Mouse (Mus musculus) adrenal gland, adult (tissue): Measurements from ENCODE around the gene Arhgef18.

Source experiments
- DNase-seq, 2 experiments: peaks; one replicate each; pipeline ENCODE4 v3.0.0; 2022 to 2023; ENCODE audit warnings: low spot score in 1 of 2; ENCODE audit not compliant: inconsistent age in 2 of 2

Arhgef18 gene

GRCm38 (mm10) chr8:3392771-3393710 is at the start of gene Arhgef18:
TSS of gene Arhgef18 (plus strand) at chr8:3393006.
- peak; percentile 92 to 95 for DNase-seq

GRCm38 (mm10) chr8:3345337-3345736 is 47.5 kb upstream of the Arhgef18 start:
- DNase-seq: no peak

GRCm38 (mm10) chr8:3346691-3347413 is 46.0 kb upstream of the Arhgef18 start:
- DNase-seq: no peak

- peak; percentile 61 to 75 for DNase-seq
Observed at GRCm38 (mm10) chr8:3348142-3348823, 44.5 kb upstream of the Arhgef18 start.

GRCm38 (mm10) chr8:3350747-3351146 is 42.1 kb upstream of the Arhgef18 start:
- no peak for DNase-seq

- DNase-seq: no peak
Observed at GRCm38 (mm10) chr8:3352715-3353114, 40.1 kb upstream of the Arhgef18 start.

GRCm38 (mm10) chr8:3353189-3353810 is 39.5 kb upstream of the Arhgef18 start, which contains the start of gene A430078G23Rik:
TSS of gene A430078G23Rik (plus strand) at chr8:3353415.
- peak in 1 of 2 experiments; percentile 40 for DNase-seq

GRCm38 (mm10) chr8:3353811-3354442 is 38.9 kb upstream of the Arhgef18 start:
- no peak for DNase-seq

- no peak for DNase-seq
Observed at GRCm38 (mm10) chr8:3354443-3354812, 38.4 kb upstream of the Arhgef18 start.

GRCm38 (mm10) chr8:3355586-3355985 is 37.2 kb upstream of the Arhgef18 start:
- DNase-seq: no peak

GRCm38 (mm10) chr8:3358060-3358459 is 34.7 kb upstream of the Arhgef18 start:
- peak; percentile 77 to 94 for DNase-seq

GRCm38 (mm10) chr8:3367086-3367485 is 25.7 kb upstream of the Arhgef18 start:
- no peak for DNase-seq

GRCm38 (mm10) chr8:3368091-3368490 is 24.7 kb upstream of the Arhgef18 start:
- DNase-seq: no peak

GRCm38 (mm10) chr8:3375748-3376147 is 17.1 kb upstream of the Arhgef18 start:
- DNase-seq: no peak

GRCm38 (mm10) chr8:3376641-3377274 is 16.0 kb upstream of the Arhgef18 start:
- peak in 1 of 2 experiments; percentile 58 for DNase-seq

- DNase-seq: peak; percentile 63 to 88
Observed at GRCm38 (mm10) chr8:3387286-3387685, 5.5 kb upstream of the Arhgef18 start.

- DNase-seq: peak in 1 of 2 experiments; percentile 18
Observed at GRCm38 (mm10) chr8:3388591-3389338, 4.0 kb upstream of the Arhgef18 start.

- peak in 1 of 2 experiments; percentile 24 for DNase-seq
Observed at GRCm38 (mm10) chr8:3389506-3389905, 3.3 kb upstream of the Arhgef18 start.

- no peak for DNase-seq
Observed at GRCm38 (mm10) chr8:3392293-3392692, 513 bp upstream of the Arhgef18 start.
